Comparison of ENCODE assay signal across 19 mouse cellular contexts in genomic region chr8:127820741-127821170, GRCm38 (mm10).
A peak's percentile ranks its signal among the peaks of the same experiment; 100 is the strongest.
DNase-seq lines count a peak whose midpoint lies in the region; ATAC-seq lines count a peak whose summit lies in the region.
"Had no signal": no experiment of that assay in that cellular context is flagged by ENCODE, and none has a peak within 500 bp of the region (broad histone marks: within the 10 kb centered on the region; RNA-seq: fewer than 3 reads in every experiment).

No protein-coding gene starts in this region.

- H3K9me3 ChIP-seq in heart, embryonic 12.5 days (replicated peaks): no peaks in the 10 kb centered on the region
- no peaks in the 10 kb centered on the region for H3K9me3 ChIP-seq in limb, embryonic 13.5 days
- no peaks in the 10 kb centered on the region for H3K9me3 ChIP-seq in limb, embryonic 10.5 days (replicated peaks)
- H3K9me3 ChIP-seq in heart, embryonic 15.5 days (replicated peaks): no peaks in the 10 kb centered on the region
- H3K9me3 ChIP-seq: embryonic facial prominence, embryonic 12.5 days; heart, embryonic 13.5 days; liver, embryonic 13.5 days; neural tube, embryonic 15.5 days; stomach, embryonic 15.5 days had no signal

- 30% methylated on average over 1 of the region's 1 CpGs for WGBS in heart, embryonic 12.5 days
- WGBS in limb, embryonic 13.5 days: 38% methylated on average over 1 of the region's 1 CpGs
- WGBS in limb, embryonic 10.5 days: 75% methylated on average over 1 of the region's 1 CpGs
- 67% methylated on average over 1 of the region's 1 CpGs for WGBS in heart, embryonic 15.5 days

- H3K36me3 ChIP-seq in heart, embryonic 12.5 days: no peaks in the 10 kb centered on the region
- H3K36me3 ChIP-seq in limb, embryonic 13.5 days: no peaks in the 10 kb centered on the region
- H3K36me3 ChIP-seq in limb, embryonic 10.5 days: no peaks in the 10 kb centered on the region
- H3K36me3 ChIP-seq in heart, embryonic 15.5 days: no peaks in the 10 kb centered on the region
- H3K36me3 ChIP-seq: embryonic facial prominence, embryonic 12.5 days; heart, embryonic 13.5 days; liver, embryonic 13.5 days; neural tube, embryonic 15.5 days; stomach, embryonic 15.5 days had no signal

- no peak for ATAC-seq in heart, embryonic 12.5 days (ENCODE audit: insufficient number of reproducible peaks, low FRiP score)
- peak; percentile 57 for ATAC-seq in limb, embryonic 13.5 days (ENCODE audit: low FRiP score, low read depth)
- no peak for ATAC-seq in heart, embryonic 15.5 days (replicated peaks; ENCODE audit: insufficient number of reproducible peaks, insufficient read depth, low FRiP score, low read depth)
- ATAC-seq: CD4-positive, CD25-positive, alpha-beta regulatory T cell, adult 4 months; intestine, postnatal 0 days; lung, postnatal 0 days had no signal

- H3K4me1 ChIP-seq in heart, embryonic 12.5 days (replicated peaks): peaks cover 7% of the 10 kb centered on the region; the same call in 1 of the 2 replicates
- H3K4me1 ChIP-seq in limb, embryonic 13.5 days: peaks cover 13% of the 10 kb centered on the region
- peaks cover 4% of the 10 kb centered on the region; the same call in 1 of the 2 replicates for H3K4me1 ChIP-seq in limb, embryonic 10.5 days
- H3K4me1 ChIP-seq in heart, embryonic 15.5 days (replicated peaks): peaks cover 6% of the 10 kb centered on the region; the same call in 1 of the 2 replicates
- H3K4me1 ChIP-seq: embryonic facial prominence, embryonic 12.5 days; liver, embryonic 13.5 days; neural tube, embryonic 15.5 days; stomach, embryonic 15.5 days had no signal

- no peak overlapping the region for H3K4me3 ChIP-seq in heart, embryonic 12.5 days
- H3K4me3 ChIP-seq in limb, embryonic 13.5 days: no peak overlapping the region
- no peak overlapping the region for H3K4me3 ChIP-seq in limb, embryonic 10.5 days
- no peak overlapping the region for H3K4me3 ChIP-seq in heart, embryonic 15.5 days
- H3K4me3 ChIP-seq: embryonic facial prominence, embryonic 12.5 days; heart, embryonic 13.5 days; liver, embryonic 13.5 days; neural tube, embryonic 15.5 days; stomach, embryonic 15.5 days had no signal

- H3K9ac ChIP-seq in heart, embryonic 12.5 days: no peak overlapping the region
- no peak overlapping the region for H3K9ac ChIP-seq in limb, embryonic 13.5 days
- H3K9ac ChIP-seq in heart, embryonic 15.5 days: no peak overlapping the region
- H3K9ac ChIP-seq: embryonic facial prominence, embryonic 12.5 days; heart, embryonic 13.5 days; hindbrain, embryonic 14.5 days; liver, embryonic 13.5 days; neural tube, embryonic 15.5 days; stomach, embryonic 15.5 days had no signal

- H3K27ac ChIP-seq in heart, embryonic 12.5 days (ENCODE audit: poor library complexity, severe bottlenecking): no peak overlapping the region
- no peak overlapping the region for H3K27ac ChIP-seq in limb, embryonic 13.5 days
- no peak overlapping the region for H3K27ac ChIP-seq in limb, embryonic 10.5 days
- H3K27ac ChIP-seq in heart, embryonic 15.5 days: 0 out of 2 replicates have a peak overlapping the region, but pooled peaks have one; percentile 33
- H3K27ac ChIP-seq: embryonic facial prominence, embryonic 12.5 days; heart, embryonic 13.5 days; hindbrain, embryonic 14.5 days; liver, embryonic 13.5 days; neural tube, embryonic 15.5 days; stomach, embryonic 15.5 days had no signal

- no peak overlapping the region for H3K4me2 ChIP-seq in heart, embryonic 12.5 days
- no peak overlapping the region for H3K4me2 ChIP-seq in limb, embryonic 13.5 days (replicated peaks)
- no peak overlapping the region for H3K4me2 ChIP-seq in heart, embryonic 15.5 days
- H3K4me2 ChIP-seq: embryonic facial prominence, embryonic 12.5 days; heart, embryonic 13.5 days; hindbrain, embryonic 14.5 days; liver, embryonic 13.5 days; neural tube, embryonic 15.5 days; stomach, embryonic 15.5 days had no signal

- DNase-seq in heart, adult 11 months: peak; percentile 98
- DNase-seq in limb, embryonic 10.5 days (ENCODE audit: low spot score): no peak
- DNase-seq in skeletal muscle tissue, adult 2 months (ENCODE audit: low read depth, low spot score): peak; percentile 43
- DNase-seq in right cerebral cortex, adult 18-20 months: no peak
- no peak for DNase-seq in B cell, adult 2 months
- DNase-seq: liver, embryonic 13.5 days; retina, postnatal 1 day; spleen, adult 18-20 months had no signal

- H3K27me3 ChIP-seq in heart, embryonic 12.5 days (replicated peaks): no peaks in the 10 kb centered on the region
- 0 out of 2 replicates have a peak, but pooled peaks cover 6% of the 10 kb centered on the region for H3K27me3 ChIP-seq in limb, embryonic 13.5 days
- no peaks in the 10 kb centered on the region for H3K27me3 ChIP-seq in limb, embryonic 10.5 days (ENCODE audit: low read depth, poor library complexity, severe bottlenecking)
- H3K27me3 ChIP-seq in heart, embryonic 15.5 days: no peaks in the 10 kb centered on the region
- H3K27me3 ChIP-seq: embryonic facial prominence, embryonic 12.5 days; heart, embryonic 13.5 days; liver, embryonic 13.5 days; neural tube, embryonic 15.5 days; stomach, embryonic 15.5 days had no signal

Comparison
In these comparisons a context has a peak if more than half of its experiments do, and no peak if none do; other contexts are left out.
1. DNase-seq: peak in heart, adult 11 months (single experiment) and skeletal muscle tissue, adult 2 months (single experiment); none in limb, embryonic 10.5 days (single experiment), right cerebral cortex, adult 18-20 months (single experiment) and B cell, adult 2 months (0 of 2).